Mouse (Mus musculus): ENCODE measurements at regions not wholly inside any gene's neighbourhood (a gene's known extent, or its start where the extent isn't known, plus 50 kb on each side); places are given as distances from the start of the nearest gene placed in this dataset.

GRCm38 (mm10) chr2:115516824-115517223 is 64.7 kb upstream of the BC052040 start:
- DNase-seq, result no peak

DNA sequence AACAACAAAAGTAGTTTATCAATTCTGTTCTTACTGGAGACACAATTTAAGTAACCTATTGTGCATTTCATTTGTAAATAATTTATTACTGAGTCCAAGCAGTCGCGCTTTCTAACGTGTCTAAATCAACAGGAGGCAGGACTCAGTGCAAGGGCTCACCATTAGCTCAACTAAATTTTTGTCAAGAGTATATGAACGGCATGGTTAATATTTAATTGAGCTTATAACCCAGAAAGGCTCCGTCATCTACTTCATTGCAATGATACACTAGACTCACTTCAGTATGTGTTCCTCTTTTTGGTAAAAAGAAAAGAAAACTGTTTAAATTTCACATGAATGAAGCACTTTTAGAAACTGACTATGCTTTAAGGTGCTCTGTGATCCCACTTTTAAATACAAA is 61.5 kb upstream of the BC052040 start:
- DNase-seq, result no peak

DNA sequence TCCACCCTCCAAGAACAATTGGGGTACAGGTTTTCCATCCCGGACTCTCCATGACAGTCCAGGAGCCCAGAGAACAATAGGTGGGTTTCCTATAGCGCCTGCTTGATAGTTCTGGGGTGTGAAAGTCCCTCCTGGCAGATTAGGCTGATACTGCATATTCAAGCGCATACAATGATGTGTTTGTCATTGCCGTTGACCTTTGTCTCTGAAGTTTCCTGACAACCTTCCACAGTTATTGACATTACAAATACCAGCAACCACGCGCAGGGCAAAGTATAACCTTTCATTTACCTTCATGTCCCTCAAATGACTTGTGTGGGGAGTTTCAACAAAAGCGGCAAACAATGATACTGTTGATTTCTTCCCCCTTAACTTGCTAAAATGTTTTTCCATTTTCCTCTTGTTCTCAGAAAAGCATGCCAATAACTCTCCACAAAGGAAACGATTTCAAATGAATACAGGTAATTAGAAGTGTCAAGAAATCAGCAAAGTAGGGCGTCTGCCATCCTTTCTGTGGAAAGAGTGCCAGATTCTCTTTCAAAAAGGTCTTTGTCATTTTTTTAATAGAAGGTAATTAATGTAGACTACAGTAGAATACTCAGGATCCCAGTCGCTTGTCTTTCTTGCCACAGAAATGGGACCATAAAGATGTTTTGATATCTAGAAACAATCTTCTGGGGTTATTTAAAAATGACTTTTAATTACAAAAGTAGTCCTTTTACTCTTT is 60.9 kb upstream of the BC052040 start:
- DNase-seq, result no peak

DNA sequence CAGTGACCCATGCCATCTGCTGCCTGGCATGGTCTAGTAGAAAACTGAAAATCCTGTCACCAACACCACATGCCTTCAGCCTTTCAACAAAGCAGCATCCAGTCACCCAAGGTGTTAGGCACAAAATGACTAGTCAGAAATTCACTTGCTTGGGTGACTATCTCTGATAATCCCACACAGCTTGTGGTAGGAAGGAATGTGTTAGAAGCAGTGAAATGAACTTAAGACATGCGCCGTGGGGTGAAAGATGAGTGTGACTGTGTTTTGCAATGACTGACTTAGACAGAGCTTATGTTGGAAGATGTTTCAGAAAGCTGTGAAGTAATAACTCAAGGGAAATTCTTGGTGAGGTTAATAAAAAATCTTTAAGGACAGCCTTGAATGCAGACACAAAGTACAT is 51.6 kb upstream of the BC052040 start:
- DNase-seq, result no peak

All from kidney, postnatal 36 days (tissue).